Mouse (Mus musculus): ENCODE data around the gene Sugct.

DNA sequence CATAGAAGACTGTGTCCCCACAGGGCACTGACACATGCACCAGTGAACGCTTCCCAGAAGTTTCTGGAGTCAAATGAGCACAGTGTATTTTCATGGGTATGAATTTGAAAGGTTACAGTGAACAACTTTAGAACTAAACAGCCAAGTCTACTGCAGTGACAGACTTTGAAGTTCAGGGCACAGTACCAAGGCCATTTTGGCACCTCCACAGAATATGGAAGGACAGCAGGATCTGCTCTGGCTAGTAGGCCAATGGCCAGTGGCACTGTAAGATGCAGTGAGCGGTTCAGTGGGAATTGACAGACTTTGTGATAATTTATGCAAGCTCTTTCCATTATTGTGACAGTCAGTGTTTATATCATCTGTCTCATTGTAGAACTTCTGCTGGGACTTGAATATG lies 724.1 kb downstream of the Sugct start:
- TF ChIP-seq EP300 (IDR thresholded peaks at IDR 0.05; ENCODE audit: insufficient read depth, low read depth, low read length) (no peak), CTCF (IDR thresholded peaks at IDR 0.05) (no peak), POLR2A (IDR thresholded peaks at IDR 0.05; ENCODE audit: insufficient read depth, low read depth, low read length) (no peak)
